Mouse (Mus musculus): ENCODE data around the gene Cdkal1. TPM values are rescaled to one million over a fixed set of nuclear protein-coding genes. Genes with fewer than 3 reads are reported as not detected.

Gene Cdkal1
- 13.1 and 17.6 TPM in 2 replicates for polyA plus RNA-seq (2015; fragmentation: Nextera tagmentation; extraction: Ambion mirVana)

GRCm38 (mm10) chr13:29855281-29856031 lies at the start of gene Cdkal1:
Cdkal1 (minus strand) TSS chr13:29855674.

Other genes with a start within 250 kb of the Cdkal1 start
- gene E2f3, start 130.4 kb upstream of the Cdkal1 start, polyA plus RNA-seq (2015; fragmentation: Nextera tagmentation; extraction: Ambion mirVana), result 2.7 and 3.9 TPM in 2 replicates